Mouse (Mus musculus) kidney, adult 2 months (tissue): ENCODE results near the gene Fam71b.

Experiments
- CTCF ChIP-seq: fragments of 200-500 bp; conservative IDR thresholded peaks from 2 replicates; pipeline ENCODE4 v1.5.1; 2011; ENCODE audit warnings: low read depth, mild to moderate bottlenecking, control low read depth, low read length, moderate library complexity, mixed read lengths; ENCODE audit not compliant: insufficient read depth, insufficient read length
- POLR2A ChIP-seq: fragments of 200-500 bp; IDR thresholded peaks from one replicate; pipeline ENCODE4 v1.6.1; 2011; ENCODE audit warnings: low read depth, low read length, control low read depth

- no peak for TF ChIP-seq CTCF
- TF ChIP-seq POLR2A, result no peak
Measured at GRCm38 (mm10) chr11:46388438-46388837, 7.9 kb upstream of the Fam71b start.
